Mouse (Mus musculus) embryo, embryonic 10.5 days (tissue): ENCODE data around the gene Fam168b.
A peak's percentile ranks its signal among the peaks of the same experiment; 100 is the strongest.

Experiments used
- DNase-seq: peaks from one replicate; pipeline ENCODE4 v3.0.0-alpha.2; 2015; ENCODE audit warnings: low spot score

Gene Fam168b

DNA sequence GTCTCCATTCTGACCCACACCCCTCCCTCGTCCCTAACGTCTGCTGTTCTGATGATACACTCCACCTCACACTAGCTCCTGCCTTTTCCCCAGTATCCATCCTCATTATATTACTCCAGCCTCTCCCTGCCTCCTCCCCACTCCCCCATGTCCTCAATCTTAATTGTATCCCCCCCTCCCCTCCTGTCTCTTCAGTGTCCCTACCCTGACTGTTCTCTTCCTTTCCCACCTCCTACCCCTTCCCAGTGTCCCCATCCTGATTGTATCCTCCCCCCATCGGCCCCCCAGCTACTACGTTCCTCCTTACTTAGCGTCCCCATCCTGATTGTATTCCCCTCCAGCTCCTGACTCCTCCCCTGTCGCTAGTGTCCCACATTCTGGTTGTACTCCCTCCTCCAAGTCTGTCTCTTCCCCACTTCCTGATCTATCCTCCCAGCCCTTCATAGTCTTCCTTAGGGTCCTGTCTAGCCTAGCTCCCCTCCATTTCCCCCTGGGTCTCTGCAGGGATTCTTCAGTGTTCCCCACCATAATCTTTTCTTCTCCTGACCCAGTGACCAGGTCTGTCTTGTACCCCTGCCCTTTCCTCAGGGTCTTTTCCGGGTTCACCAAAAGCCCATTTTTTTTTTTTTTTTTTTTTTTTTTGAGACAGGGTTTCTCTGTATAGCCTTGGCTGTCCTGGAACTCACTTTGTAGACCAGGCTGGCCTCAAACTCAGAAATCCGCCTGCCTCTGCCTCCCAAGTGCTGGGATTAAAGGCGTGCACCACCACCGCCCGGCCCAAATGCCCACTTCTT is 7.7 kb upstream of the Fam168b start:
- peak; percentile 9 for DNase-seq

GRCm38 (mm10) chr1:34849745-34850342 is 7.0 kb upstream of the Fam168b start, which contains the start of gene Plekhb2:
Gene Plekhb2 (plus strand): TSS chr1:34849976.
- peak; percentile 85 for DNase-seq

GRCm38 (mm10) chr1:34847070-34847469 is 4.2 kb upstream of the Fam168b start:
- DNase-seq = no peak

DNA sequence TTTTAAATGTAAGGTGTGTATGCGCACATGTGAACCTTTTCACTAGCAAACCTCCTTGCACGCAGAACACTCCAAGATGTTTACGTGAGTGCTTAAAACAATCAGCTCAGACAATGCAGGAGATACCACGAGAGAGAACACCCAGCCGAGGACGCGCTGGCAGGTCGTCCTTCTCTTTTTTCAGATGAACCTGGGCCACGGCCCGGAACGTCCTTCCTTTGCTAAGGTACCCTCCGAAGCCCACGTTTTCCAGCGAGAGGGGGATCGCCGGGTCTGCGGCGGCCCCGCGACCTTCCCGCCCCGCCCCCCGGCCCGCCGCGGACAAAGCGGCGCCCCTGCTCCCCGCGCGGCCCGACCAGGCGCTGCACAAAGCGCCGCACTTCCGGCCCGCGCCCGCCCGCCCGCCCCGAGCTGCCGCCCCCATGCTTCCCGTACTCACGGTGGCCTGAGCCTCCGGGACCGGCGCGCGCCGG is 440 bp downstream of the Fam168b start:
- peak; percentile 74 for DNase-seq

DNA sequence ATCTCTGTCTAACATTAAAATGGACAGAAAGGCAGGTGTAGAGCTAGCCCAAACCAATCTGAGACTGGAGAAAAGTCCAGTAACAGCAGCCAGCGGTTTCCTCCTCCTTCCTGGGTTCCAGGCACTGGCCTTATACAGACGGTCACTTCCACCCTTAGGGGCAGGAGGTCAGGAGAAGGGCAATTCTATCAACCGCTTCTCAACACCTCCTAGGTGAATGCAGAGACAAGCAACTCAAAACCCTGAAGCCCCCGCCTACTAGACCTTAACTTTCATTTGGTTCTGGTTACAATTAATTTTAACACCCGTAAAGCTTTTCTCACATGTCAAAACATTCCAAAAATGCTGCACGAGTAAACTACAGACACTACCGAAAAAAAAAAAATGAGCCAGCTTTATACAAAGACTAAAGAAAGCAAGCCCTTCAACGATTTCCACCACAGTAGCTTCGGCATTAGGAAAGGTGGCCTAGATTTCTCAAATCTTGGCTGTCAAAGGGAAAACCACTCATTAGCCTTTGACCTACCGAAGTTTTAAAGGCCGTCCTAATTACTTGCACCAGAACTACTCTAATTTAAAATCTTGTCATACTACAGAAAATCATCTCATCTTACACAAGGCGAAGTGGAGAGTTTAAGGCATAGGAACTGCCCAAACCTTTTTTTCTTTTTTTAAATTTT is 1.0 kb downstream of the Fam168b start:
- DNase-seq = peak; percentile 43

GRCm38 (mm10) chr1:34839241-34839640 is 3.6 kb downstream of the Fam168b start:
- DNase-seq = no peak

GRCm38 (mm10) chr1:34837951-34838689 is 4.7 kb downstream of the Fam168b start:
- no peak for DNase-seq

GRCm38 (mm10) chr1:34834904-34835303 is 8.0 kb downstream of the Fam168b start:
- no peak for DNase-seq

DNA sequence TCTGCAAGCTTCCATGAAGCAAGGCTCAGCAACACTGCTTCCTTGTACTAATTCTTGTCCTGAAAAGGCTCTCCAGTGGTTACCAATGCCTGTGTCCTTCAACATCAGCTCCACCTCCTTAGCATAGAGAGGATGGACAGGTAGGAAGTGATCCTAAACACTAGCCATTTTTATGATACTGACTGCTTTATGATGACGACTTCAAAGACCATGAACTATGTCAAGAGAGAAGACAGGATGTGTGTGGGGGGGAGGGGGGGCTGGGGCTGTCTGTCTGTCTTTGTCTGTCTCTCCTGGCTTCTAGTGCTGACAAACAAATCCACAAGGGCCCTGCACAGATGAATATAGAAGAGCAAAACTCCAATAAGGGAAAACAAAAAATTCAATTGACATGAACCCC is 11.5 kb downstream of the Fam168b start:
- no peak for DNase-seq

DNA sequence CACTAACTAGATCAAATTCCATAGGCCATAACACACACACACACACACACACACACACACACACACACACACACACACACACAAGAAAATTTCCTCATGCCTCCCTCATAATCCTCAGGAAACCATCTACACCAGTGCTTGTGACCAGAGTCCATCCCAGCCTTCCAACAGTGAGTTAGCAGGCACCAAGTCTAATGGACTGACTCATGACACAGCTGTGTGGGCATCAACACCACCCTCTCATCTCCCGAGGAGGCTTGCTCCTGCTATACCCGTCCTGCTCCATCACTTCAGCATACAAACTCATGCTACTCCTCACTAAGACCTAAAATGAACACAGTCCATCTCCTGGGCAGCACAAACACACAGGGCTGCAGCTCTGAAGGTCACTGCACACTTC is 11.9 kb downstream of the Fam168b start:
- no peak for DNase-seq

DNA sequence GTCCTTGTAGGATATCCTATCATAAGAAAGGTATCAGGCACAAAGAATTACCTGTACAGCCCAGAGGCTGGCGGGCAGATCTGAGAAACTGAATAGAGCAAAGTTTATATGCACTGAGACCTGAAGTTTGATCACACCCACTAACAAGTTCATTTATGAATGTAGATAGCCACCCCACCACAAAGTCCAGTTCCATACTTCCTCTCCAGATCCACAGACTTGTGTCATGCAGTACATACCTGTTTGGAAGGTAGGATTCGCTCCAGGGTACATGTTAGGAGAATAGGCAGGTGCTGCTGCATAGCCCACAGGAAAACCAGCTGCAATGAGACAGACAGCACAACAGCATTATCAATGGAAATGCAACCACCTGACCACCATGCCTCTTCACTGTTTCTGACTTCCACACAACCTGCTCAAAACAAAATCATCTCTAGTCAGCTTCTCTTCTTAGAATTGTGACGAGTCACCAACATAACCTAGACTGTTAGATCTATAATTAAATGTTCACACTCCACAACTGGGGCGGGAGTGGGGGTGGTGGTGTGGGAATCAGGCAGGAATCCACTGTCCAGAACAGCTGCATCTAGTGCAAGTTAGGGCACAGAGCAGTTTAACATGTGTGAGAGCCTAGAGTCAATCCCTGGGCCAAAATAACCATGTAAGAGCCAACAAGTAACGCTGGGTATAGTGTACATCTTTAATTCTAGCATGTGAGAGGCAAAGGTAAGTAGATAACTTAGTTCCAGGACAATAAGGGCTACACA is 14.2 kb downstream of the Fam168b start:
- DNase-seq = no peak

GRCm38 (mm10) chr1:34827900-34828299 is 15.0 kb downstream of the Fam168b start:
- DNase-seq = no peak

- no peak for DNase-seq
Measured at GRCm38 (mm10) chr1:34825909-34826308, 17.0 kb downstream of the Fam168b start.

DNA sequence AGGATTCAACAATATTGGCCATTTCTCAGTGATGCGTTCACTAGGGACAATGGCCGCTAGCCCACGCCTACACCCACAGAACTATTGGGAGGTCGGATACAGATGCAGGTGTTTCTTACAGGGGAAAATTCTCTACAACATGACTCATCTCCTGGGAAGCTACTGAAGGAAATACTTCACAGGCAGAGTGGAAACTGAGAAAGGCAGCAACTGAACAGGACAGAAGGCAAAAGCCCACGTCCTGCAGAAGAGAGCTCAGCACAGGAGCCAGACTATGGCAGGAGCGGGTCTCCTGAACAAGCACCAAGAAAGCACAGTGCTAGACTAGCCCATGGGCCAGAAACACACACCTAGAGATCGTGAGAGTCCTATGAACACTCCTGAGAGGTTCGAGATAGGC is 18.7 kb downstream of the Fam168b start:
- no peak for DNase-seq

DNA sequence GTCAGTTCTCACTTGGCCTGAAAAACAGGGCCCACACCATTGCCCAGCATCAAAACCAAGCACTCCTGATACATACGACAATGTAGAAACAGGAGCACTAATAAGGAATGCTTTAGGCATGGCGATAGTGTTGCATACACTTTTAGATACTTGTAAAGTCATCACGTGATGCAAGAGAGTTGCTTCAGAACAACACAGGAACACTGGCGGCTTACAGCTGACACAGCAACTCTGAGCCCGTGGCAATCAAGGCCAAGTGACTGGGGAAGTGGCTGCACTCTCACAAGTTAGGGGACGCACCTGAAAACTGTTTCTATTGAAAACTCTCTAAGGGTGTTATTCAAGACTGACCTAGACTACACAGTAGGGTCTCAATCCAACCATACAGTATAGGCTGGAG is 19.5 kb downstream of the Fam168b start:
- DNase-seq = no peak

DNA sequence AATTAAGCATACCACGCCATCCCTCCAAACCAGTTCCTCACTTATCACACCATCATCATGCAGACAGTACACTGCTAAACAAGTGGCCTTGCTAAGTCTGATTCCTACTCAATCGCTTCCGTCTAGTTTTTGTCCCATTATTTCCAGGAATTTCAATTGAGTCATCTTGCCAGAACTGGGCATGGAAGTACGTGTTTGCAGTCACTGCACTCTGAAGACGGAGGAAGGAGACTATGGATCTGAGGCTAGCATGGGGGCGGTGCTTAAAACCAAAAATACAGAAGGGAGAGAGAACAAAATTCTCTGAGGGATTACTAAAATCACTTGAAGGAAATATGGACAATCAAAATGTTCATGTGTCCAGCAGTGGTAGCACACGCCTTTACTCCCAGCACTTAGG is 20.1 kb downstream of the Fam168b start:
- no peak for DNase-seq

- no peak for DNase-seq
Measured at GRCm38 (mm10) chr1:34822003-34822402, 20.9 kb downstream of the Fam168b start.

GRCm38 (mm10) chr1:34821411-34821810 is 21.5 kb downstream of the Fam168b start:
- DNase-seq = no peak

GRCm38 (mm10) chr1:34819225-34819910 is 23.5 kb downstream of the Fam168b start:
- DNase-seq = no peak

GRCm38 (mm10) chr1:34815843-34816242 is 27.0 kb downstream of the Fam168b start:
- no peak for DNase-seq
